Mouse (Mus musculus): ENCODE results near the gene Fbxl8.

DNA sequence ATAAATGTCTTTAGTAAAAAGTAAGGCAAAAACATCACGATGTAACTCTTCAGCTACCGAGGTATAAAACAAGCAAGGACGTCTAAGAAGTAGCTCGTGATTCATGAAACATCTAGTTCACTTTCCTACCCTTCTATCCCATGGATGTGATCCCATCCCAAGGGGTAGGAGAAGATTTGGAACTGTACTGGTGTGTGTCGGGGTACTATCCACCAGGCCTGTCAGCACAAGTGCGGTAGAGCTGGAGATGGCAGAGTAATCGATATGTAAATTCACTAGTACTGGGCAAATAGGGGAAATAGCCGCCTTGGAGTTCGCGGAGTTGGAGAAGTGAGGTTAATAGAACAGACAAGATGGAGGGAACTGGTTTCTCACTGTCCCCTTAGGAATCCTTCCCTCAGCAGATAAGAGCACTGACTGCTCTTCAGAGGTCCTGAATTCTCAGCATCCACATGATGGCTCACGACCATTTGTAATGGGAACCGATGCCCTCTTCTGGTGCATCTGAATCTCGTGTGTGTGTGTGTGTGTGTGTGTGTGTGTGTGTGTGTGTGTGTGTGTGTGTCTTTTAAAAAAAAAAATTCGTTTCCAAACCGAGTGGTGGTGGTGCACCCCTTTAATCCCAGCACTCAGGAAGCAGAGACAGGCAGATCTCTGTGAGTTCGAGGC lies 1.1 kb upstream of the Fbxl8 start:
- TF ChIP-seq POLR2A (IDR thresholded peaks at IDR 0.05; ENCODE audit: low read depth, low read length) = no peak
- peak; percentile 6; the same call in 1 of the 2 replicates for TF ChIP-seq CTCF (IDR thresholded peaks at IDR 0.05; ENCODE audit: borderline replicate concordance, insufficient read depth, low read length)

All from embryonic fibroblast, embryonic 13.5 days (primary cell).